Mouse (Mus musculus) embryonic stem cell, embryonic (primary cell): ENCODE results near the gene Socs2.
"Not testable (repeated sequence)": the region's sequence is repeated elsewhere in the genome, so short reads cannot be mapped to it uniquely, and the experiment has no call there.

Source experiments
- CTCF ChIA-PET, 4 experiments: fragments of 300-600 bp in 2 of 4; fragments of 350-600 bp in 2 of 4; sonication (Branson Sonifier 250); formaldehyde crosslinking; loops; one replicate each; lab custom pipeline; 2022; ENCODE audit warnings: inconsistent platforms in 2 of 4; lab: Charles Lee
- POLR2A ChIA-PET, 4 experiments: fragments of 300-600 bp in 2 of 4; fragments of 350-600 bp in 2 of 4; sonication (Branson Sonifier 250); formaldehyde crosslinking; loops; one replicate each; lab custom pipeline; 2022; ENCODE audit warnings: antibody characterized with exemption in 4 of 4, inconsistent platforms in 1 of 4; lab: Charles Lee

The Socs2 gene

DNA sequence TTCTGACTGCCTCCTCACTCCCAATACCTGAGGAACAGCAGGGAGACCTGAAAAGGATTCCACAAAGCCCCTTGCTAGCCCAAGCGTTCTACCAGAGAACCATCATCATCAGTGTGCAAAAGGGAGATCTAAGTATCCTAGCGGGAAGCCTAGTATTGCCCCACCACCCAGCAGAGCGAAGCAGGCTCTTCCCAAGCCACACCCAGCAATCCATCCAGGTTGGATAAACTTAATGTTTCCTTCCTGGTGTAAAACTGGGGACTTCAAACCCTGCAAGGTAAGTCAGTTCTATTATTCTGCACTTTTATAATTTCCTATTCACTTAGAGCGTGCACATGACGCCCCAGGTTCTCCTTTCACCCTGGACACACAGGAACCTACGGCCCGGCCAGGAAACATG, 6.3 kb downstream of the Socs2 start:
- CTCF ChIA-PET = interaction anchor here in 1 of 4 experiments (0.6 kb wide), 1 partner anchor 8 kb away, joined by 3 read pairs; no protein-coding TSS in a partner anchor
- POLR2A ChIA-PET = interaction anchor here in 2 of 4 experiments (0.5 to 1.8 kb wide), 6 partner anchors 12 to 1312 kb away, joined by 3 to 6 read pairs (median 3); no protein-coding TSS in a partner anchor

DNA sequence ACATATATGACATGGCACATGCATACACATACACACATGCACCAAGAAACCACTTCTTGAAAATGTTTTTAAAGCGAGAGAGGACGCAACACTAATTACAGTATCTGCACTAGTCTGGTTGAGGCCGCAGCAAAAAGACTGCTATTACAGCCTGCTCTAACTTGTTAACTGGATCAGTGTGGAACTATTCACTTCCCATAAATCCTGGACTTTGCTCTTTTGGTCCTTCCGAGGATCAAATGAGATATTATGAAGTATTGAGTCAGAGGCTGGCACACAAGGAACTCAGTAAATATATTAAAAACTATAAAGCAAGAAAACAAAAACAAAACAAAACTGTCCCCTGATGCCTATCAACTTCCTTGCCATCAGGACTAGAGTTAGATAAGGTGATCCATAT, 6.8 kb downstream of the Socs2 start:
- POLR2A ChIA-PET = interaction anchor here in 2 of 4 experiments (0.5 to 1.8 kb wide), 6 partner anchors 12 to 1312 kb away, joined by 3 to 6 read pairs (median 3); no protein-coding TSS in a partner anchor

DNA sequence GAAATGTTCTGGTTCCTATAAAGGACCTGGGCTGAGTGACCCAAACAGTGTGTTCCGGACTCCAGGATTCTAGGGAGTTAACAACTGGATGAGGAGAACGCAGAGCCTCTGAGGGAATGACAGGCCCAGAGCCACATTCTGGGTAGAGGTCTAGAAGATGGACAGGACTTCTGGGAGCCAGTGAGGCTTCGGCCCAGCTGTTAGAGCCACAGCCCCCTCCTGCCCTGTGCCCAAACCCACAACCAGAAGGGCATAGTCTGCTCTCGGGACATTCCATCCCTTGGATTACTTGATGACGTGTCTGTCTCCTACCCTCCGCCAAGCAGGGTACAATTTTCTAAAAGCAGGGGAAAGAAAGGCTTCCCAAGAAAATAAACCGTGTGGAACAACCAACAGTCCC, 7.8 kb downstream of the Socs2 start:
- POLR2A ChIA-PET = interaction anchor here in 1 of 4 experiments (1.0 to 1.3 kb wide), 2 partner anchors 44 to 87 kb away, joined by 3 to 5 read pairs; no protein-coding TSS in a partner anchor

More for the DNA sequence above, 6.8 kb downstream of the Socs2 start:
- CTCF ChIA-PET = interaction anchor here in 1 of 4 experiments (0.6 kb wide), 1 partner anchor 8 kb away, joined by 3 read pairs; no protein-coding TSS in a partner anchor

DNA sequence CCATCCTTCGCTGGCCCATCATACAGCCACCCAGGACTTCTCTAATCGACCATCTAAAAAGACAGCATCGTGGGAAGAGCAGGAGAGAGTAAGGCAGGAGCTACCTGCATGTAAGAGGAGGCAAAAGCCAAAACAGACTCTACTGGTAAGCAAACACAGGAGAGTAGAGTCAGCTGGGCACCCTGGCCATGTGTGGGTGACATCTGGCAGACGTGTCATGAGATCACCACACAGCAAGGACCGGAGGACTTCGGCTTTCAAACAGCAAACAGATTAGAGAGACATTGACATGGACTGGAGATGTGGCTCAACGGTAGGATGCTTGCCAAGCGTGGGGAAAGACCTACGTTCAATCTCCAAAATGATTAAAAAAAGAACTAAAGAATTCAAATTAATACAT, 8.5 kb downstream of the Socs2 start:
- CTCF ChIA-PET = interaction anchor here in 1 of 4 experiments (0.5 kb wide), 1 partner anchor 67 kb away, joined by 3 read pairs; no protein-coding TSS in a partner anchor
- POLR2A ChIA-PET = interaction anchor here in 2 of 4 experiments (0.9 to 1.6 kb wide), 5 partner anchors 10 to 408 kb away, joined by 3 to 7 read pairs (median 4); no protein-coding TSS in a partner anchor

More for the DNA sequence above, 7.8 kb downstream of the Socs2 start:
- CTCF ChIA-PET = no interaction called here

DNA sequence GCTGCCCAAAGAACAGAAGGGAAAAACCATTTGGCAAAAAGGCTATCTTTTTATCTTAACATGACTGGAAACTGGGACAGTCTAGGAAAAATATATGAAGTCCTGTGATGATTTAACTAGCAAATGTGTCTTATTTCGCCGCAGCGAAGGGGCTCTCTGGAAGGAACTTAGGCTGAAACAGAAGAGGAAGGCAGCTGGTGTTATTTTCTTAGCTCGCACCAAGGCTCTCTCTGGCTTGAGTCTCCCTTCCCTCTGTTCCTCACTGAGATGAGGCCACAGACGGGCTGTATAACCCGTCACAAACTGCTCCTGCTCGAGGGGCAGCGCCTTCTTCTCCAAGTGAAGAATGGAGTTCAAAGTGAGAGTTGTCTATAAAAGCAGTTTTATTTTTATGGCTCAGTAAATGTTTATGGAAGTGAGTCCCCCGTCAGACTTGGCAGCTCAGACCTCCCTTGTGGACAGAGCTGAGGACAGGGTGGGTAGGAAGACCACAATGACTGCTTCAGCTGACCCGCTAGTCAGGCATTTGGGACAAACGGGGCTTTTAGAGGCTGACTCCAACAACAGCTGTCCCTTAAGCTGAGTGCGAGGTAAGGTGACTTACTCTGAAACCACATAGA, 9.3 kb downstream of the Socs2 start:
- CTCF ChIA-PET = interaction anchor here in 1 of 4 experiments (0.7 kb wide), 1 partner anchor 416 kb away, joined by 4 read pairs; no protein-coding TSS in a partner anchor
- POLR2A ChIA-PET = interaction anchor here in 2 of 4 experiments (0.6 to 1.6 kb wide), 7 partner anchors 9 to 407 kb away, joined by 3 to 7 read pairs (median 4); no protein-coding TSS in a partner anchor

DNA sequence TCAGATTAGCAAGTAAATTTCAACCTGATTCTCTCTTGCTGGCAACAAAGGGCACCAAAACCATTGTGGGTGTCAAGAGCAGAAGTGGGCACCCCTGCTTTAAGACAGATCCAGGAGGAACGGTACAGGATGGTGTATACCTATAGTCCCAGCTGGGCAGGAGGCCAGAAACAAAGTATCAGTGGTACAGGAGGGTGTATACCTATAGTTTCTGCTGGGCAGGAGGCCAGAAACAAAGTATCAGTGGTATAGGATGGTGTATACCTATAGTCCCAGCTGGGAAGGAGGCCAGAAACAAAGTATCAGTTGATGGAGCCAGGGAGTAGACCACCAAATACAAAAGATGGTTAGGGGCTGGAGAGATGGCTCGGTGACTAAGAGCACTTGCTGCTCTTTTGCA, 12.2 kb downstream of the Socs2 start:
- CTCF ChIA-PET = no interaction called here
- POLR2A ChIA-PET = interaction anchor here in 2 of 4 experiments (0.5 to 2.9 kb wide), 5 partner anchors 10 to 91 kb away, joined by 3 to 12 read pairs (median 4); no protein-coding TSS in a partner anchor

DNA sequence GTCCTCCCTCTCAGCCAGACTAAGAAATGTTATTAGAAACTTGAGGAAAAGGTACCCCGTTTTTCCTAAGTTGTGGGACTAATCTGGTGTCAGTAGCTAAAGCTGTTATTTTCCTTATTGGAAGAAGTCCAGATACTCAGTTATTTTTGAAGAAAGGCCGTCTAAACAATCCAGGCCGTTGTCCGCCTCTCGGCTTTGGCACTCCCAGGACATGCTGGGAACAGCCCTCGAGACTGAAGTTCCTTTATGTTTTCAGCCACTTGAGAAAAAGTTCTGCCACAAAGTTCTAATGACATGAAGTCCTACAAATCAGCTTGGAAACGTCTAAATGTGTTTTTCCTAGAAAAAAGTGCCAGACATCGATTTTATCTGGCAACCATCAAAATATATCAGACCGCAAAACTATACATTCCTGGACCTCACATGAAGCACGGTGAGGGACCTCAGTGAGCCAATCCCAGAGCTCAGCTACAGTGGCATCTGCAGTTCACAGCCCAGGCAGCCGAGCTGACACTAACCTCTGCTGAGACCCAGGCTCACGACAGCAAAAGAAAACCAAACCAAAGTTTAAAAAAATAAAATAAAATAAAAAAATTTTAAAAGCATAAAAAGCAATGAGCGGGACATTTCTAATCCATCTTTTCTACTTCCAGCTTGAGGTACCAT, 17.2 kb downstream of the Socs2 start:
- CTCF ChIA-PET = interaction anchor here in 1 of 4 experiments (0.6 kb wide), 1 partner anchor 14 kb away, joined by 4 read pairs; no protein-coding TSS in a partner anchor
- POLR2A ChIA-PET = interaction anchor here in 2 of 4 experiments (0.6 to 5.3 kb wide), 9 partner anchors 8 to 774 kb away, joined by 3 to 34 read pairs (median 4); partner anchors contain the start of gene Socs2 (in 1 of the 2)

DNA sequence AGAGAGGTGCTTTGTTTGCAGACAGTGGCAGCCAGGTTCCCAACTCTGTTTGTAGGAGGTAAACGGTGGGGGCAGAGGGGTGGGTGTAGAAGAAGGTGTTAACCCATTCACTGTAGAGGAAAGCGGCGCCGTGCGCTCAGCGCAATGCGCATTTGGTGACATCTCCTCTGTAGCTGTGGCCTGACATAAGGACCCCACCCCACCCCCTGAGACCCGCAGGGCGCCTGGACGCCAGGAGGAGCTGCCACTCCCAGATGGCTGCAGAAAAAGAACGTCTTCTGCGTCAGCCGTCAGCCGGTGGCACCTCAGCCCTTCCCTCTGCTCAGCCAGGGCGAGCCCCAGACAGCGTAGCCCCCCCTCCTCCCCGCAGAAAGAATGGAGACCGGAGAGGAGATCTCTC, 18.5 kb downstream of the Socs2 start:
- ChIA-PET CTCF (interaction anchor here in 2 of 4 experiments (0.6 to 1.1 kb wide), 3 partner anchors 19 to 407 kb away, joined by 3 to 4 read pairs (median 4); partner anchors contain the start of gene Socs2 (in 1 of the 2)), POLR2A (interaction anchor here (0.6 to 5.3 kb wide), 26 partner anchors 8 to 555 kb away, joined by 3 to 34 read pairs (median 4); partner anchors contain the start of gene Socs2 (in 1 of the 4))

DNA sequence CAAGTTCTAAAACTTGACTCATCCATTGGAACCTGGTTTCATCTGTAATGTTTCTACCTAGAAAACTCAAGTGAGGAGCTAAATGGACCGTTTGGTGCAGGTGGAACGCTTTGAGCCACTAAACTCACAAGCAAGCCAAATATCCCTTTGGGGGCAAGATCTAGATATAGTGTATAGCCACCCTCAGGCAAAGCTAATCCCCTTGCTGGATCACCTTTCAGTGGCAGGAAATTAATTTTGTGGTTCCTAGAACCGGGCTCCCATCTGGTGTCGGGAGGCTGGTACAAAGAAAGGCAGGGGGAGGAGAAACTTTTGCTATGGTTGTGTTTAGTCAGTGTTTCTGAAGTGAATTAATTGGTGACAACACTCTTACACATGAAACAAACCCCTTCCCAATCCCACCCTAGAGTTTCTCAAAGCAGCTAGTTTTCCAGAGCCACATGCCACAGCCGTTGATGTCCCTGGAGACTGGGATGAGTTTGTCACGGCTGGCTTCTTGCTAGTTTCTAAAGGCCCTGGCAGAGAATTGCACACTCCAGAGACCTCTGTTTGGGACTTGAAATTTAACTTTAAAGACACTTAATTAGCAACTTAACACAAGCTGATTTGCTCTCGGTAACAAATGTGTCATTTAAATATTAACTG, 19.7 kb downstream of the Socs2 start:
- ChIA-PET POLR2A (interaction anchor here in 2 of 4 experiments (0.7 to 5.3 kb wide), 9 partner anchors 8 to 84 kb away, joined by 3 to 34 read pairs (median 5); no protein-coding TSS in a partner anchor), CTCF (no interaction called here)

DNA sequence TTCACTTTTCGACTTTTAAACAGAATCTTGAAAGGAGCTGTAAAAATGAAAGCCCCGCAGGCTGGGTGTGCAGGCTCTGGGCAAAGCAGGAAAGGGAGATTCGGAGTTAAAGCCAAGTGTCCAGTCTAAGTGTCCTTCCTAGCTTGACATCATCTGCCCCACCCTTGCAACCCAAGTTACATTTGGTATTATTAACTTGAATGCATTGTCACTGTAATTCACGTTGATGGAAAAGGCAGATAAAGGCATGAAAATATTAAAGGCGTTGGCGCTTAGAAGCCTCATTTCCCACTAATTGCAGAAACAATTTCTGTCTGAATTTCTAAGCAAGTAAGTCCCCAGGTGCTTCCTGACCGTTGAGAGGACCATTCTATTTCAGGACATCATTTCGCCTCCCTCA, 20.6 kb downstream of the Socs2 start:
- ChIA-PET CTCF (no interaction called here), POLR2A (interaction anchor here in 2 of 4 experiments (0.6 to 5.3 kb wide), 5 partner anchors 18 to 127 kb away, joined by 3 to 34 read pairs (median 5); no protein-coding TSS in a partner anchor)

DNA sequence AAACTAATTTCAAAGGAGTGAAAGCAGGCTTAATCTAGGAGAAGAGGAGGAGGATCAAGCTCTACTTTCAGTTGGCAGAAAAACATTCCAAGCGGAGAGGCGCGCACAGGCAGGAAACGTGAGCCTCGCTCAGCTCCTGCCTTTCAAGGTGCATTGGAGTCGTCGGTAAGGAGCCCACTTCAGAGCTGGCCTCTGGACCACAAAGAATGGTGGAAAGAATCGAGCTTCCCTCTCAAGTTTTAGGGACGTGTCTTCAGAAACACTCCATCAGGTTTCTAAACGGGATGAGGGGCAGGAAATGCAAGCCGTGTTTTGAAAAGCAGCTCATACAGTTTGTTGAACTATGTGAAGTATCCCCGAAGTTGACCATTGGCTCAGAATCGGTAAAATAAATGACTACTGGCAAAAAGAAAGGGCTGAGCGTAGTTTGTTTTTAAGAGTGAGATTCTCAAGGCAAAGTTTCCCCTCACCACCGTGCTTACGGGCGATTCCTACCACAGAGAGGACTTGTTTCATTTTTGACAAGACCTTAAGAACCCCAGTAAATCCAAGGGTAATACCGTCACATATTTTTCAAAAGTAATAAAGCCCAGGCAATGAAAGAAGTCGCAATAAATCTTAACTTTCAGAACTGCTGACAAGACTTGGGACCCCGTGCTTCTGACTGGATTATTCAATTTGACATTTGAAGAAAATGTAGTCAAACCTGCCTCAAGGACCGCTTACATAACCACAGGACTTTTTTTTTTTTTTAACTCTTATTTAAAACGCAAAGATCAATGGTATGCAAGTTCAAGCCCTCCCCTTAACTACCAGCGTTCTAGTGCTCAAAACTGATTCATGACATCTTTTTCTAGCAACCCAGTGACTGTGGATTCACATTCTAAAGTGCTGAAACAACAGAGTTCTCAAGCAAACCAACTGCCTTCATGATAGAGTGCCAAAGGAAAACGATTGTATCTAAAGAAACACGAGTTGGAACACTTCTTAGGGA, 21.9 kb downstream of the Socs2 start:
- POLR2A ChIA-PET = interaction anchor here in 3 of 4 experiments (0.5 to 2.2 kb wide), 8 partner anchors 16 to 1836 kb away, joined by 3 to 6 read pairs (median 4); no protein-coding TSS in a partner anchor
- CTCF ChIA-PET = no interaction called here

DNA sequence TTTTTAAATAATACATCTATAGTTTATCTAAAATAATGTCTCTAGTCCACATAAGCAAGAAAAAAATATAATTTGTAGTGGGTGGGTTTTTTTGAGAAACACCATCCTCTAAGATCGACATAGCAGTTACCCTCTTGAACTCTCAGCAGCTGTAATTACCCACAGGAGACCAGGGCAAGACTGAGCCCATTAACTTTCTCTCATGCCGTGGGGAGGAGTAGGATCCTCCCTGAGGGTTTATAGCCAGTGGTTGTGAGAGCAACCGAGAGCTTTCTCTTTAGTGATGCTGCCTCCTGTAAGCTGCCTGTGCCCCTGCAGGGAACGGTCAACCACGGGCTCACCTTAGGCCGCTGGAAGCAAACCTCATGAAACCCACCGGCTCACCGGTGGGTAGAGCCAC, 24.9 kb downstream of the Socs2 start:
- ChIA-PET CTCF (no interaction called here), POLR2A (interaction anchor here in 1 of 4 experiments (1.0 kb wide), 1 partner anchor 38 kb away, joined by 3 read pairs; no protein-coding TSS in a partner anchor)

DNA sequence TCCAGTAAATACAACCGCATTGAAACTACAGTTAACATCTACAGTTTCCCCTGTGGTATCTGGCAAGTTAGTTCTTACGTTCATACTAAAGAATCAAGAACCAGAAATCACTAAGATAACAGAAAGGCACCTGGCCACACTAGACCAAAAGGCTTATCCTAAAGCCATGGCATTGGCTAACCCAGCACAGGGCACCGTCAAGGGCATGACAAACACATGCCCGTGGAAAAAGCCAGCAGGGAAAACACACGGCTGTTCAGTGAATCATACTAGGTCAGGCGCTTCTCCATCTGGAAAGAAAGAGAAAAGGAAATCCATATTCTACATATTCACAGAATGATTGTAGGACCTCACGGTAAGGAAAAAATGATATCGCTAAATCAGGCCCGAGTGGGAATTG, 26.1 kb downstream of the Socs2 start:
- ChIA-PET POLR2A (interaction anchor here in 2 of 4 experiments (0.6 to 1.1 kb wide), 3 partner anchors 8 to 82 kb away, joined by 3 to 6 read pairs (median 4); no protein-coding TSS in a partner anchor), CTCF (no interaction called here)

DNA sequence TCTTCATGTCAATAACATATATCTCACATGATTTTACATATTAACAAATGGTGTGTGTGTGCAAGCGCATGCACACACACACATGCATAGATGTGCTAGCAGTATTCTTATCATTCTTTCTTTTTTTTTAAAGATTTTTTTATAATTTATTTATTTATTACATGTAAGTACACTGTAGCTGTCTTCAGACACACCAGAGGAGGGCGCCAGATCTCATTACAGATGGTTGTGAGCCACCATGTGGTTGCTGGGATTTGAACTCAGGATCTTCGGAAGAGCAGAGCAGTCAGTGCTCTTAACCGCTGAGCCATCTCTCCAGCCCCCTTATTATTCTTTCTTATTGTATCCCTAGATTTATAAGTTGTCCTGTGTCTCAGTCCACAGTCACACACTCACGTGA, 27.2 kb downstream of the Socs2 start:
- POLR2A ChIA-PET = interaction anchor here in 2 of 4 experiments (1.0 to 1.2 kb wide), 4 partner anchors 8 to 25 kb away, joined by 3 to 6 read pairs (median 4); no protein-coding TSS in a partner anchor

DNA sequence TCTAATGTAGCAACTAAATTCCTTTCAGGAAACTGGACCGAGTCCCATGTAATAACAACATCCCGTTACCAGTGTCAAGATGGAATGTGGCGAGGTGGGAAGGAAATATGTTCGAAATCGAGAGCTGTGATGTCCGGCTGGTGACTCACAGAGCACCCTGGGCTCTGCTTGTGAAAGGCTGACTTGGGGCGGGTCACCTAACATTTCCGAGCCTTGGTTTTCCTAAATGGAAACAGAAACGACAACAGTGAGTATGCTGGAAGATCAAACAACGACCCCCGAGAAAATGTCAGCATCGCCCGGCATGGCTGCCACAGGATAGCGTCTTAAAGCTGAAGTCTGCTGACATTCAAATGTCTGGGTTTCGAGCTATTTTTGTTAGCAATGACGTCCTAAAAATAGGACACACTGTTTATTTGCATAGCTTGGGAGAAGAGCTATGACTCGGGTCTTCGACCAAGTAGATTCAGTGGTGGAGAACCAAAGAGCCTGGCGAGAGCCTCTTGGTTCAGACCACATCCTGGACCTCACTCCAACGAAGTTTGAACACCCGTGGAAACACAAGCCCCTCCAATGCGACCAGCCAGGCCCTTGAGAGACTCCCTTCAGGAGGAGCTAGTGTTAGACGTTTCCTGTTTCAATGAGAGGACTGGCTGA, 28.0 kb downstream of the Socs2 start:
- POLR2A ChIA-PET = interaction anchor here in 2 of 4 experiments (0.9 to 1.7 kb wide), 8 partner anchors 9 to 166 kb away, joined by 3 to 6 read pairs (median 4); no protein-coding TSS in a partner anchor
- CTCF ChIA-PET = no interaction called here

More for the DNA sequence above, 27.2 kb downstream of the Socs2 start:
- CTCF ChIA-PET = not testable (repeated sequence)

DNA sequence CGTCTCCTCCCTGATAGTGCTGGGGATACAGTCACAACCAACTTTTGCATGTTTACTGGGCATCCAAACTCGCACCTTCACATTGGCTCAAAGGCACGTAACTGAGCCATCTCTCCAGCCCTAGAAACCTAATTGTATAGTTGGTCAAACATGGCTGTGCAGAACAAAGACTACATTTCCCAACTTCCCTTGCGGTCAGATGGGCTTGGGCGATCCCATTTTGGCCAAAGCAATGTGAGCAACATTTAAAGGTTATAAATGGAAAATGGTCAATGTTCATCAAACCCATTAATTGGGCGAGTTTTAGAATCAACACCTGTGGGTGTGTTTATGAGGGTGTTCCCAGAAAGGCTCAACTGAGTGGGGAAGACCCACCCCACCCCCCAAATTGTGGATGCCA, 30.5 kb downstream of the Socs2 start:
- POLR2A ChIA-PET = interaction anchor here in 1 of 4 experiments (0.6 to 1.8 kb wide), 5 partner anchors 29 to 557 kb away, joined by 3 to 5 read pairs (median 3); no protein-coding TSS in a partner anchor
- CTCF ChIA-PET = no interaction called here
